Mouse (Mus musculus) natural killer cell, adult 2 months (primary cell): ENCODE data around the gene Prkg1.

ENCODE experiments used
- DNase-seq, 2 experiments: peaks; one replicate each; pipeline ENCODE4 v3.0.0; 2022; ENCODE audit warnings: low spot score in 2 of 2

The Prkg1 gene

DNA sequence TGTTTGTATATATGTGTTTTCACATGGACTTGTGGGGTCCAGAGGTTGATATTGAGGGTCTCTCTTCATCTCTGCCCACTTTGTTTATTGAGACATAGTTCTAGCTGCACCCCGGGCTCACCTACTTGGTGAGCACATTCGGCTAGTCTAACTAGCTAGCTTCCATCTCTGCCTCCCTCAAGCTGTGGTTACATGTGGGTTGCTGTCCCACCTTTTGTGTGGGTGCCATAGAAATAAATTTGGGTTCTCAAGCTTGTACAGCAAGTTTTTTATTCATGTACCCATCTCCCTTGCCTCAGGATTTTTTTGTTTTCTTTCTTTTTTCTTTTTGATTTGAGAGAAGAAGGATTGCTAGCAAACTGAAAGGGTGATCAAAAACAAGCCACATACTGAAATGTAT lies 617.4 kb downstream of the Prkg1 start:
- no peak for DNase-seq

DNA sequence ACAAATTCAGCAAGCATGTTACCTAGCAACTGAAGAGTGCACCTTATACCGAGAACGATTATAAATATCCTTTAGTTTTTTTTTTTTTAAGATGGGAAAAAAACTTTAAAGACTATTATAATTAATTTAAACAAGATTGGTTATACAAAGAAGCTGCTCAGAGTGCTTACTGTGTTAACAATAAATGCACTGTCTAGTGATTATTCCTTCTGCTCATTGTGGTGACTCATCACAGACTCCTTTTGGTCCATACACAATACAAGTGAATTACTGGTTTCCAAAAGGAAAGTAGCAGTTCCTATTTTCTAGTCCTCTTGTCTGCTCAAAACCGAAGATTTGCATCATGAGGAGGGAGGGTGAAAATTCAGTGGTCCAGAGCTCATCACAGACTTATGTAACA lies 618.7 kb downstream of the Prkg1 start:
- no peak for DNase-seq

DNA sequence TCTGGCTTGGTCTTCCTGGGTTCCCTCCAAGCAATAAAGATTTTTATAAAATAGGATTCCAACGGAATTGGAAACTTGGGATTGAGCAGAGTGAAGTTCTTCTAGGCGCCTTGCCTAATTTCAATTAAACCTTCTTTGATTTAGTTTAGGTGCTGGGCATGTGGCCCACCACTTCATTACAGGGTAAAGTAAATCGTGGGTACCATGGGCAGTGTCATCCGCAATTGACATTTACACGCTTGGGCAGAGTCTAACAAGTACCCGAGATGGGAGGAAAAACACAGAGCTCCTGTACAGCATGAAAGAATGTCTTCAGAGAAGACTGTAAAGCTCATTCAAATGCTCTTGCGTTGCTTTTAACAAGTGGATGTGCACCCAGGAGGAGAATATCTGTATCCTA lies 622.9 kb downstream of the Prkg1 start:
- DNase-seq: no peak

DNA sequence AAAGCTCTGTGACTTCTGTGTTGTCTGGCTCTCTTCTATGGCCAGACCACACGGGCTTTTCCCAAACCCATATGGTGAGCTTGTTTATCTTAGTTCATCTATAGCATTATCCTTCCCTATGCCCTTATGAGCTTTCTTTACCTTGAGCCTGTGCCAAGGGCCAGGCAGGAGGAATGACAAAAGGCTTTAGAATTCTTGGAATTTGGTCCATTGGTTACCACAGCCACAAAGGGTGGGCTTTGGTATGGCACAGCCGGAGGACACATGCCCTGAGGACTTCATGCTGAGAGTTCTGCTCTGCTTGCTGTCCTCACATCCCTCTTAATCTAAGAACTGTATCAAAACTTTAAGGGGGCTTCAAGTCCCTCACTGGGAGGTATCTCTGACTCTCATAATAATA lies 628.5 kb downstream of the Prkg1 start:
- no peak for DNase-seq

DNA sequence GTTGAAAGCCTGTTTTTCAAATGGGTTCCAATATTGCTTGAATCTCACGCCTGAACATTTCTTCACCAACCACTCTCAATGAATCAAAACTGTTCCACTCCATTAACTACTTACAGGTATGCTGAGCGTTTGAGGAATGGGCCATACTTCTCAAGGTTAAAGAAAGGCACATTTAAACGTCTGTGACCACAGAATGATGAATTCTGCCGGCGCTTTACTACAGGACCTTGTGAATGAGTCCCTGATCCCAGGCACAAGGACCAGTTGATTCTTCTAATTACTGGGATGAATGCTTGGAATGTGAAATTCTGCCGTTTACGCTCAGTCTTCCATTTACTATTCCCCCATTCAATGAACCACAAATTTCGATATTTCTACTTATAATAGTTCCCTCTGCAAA lies 632.2 kb downstream of the Prkg1 start:
- DNase-seq: no peak

DNA sequence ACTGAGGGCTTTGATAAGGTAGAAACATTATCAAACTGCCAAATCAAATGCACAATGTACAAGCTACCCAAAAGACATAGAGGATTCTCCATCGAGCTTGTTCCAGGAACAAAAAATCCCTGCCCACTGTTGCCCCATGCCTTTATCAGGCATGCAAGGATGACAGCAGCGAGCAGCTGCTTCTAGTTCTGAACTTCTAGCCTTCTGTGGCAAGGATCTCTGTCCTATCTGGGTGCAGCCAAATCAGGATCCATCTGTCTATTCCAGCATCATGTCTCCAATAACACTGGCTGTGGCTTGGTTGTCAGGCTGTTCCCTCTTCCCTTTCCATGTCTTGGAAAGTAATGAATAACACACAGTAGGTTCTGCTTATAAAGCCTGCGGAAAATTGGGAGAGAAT lies 640.2 kb downstream of the Prkg1 start:
- no peak for DNase-seq

DNA sequence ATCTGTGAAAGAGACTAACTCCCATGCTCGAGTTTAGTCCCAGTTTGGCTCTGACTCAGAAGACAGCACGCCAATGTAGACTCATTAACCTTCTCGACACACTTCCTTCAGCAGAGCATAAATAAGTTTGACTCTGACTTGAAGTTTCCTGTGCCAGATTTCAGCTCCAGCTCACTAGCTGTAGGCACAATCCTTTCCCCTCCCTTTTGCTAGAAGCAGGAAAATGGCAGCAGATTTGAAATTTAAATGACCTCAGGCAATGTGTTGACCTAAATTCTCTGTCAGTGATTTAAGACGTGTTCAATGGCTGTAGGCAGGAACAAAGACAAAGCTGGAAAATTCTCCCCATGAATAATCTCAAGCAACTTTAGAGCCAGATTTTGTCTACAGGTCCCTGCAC lies 650.1 kb downstream of the Prkg1 start:
- DNase-seq: no peak

DNA sequence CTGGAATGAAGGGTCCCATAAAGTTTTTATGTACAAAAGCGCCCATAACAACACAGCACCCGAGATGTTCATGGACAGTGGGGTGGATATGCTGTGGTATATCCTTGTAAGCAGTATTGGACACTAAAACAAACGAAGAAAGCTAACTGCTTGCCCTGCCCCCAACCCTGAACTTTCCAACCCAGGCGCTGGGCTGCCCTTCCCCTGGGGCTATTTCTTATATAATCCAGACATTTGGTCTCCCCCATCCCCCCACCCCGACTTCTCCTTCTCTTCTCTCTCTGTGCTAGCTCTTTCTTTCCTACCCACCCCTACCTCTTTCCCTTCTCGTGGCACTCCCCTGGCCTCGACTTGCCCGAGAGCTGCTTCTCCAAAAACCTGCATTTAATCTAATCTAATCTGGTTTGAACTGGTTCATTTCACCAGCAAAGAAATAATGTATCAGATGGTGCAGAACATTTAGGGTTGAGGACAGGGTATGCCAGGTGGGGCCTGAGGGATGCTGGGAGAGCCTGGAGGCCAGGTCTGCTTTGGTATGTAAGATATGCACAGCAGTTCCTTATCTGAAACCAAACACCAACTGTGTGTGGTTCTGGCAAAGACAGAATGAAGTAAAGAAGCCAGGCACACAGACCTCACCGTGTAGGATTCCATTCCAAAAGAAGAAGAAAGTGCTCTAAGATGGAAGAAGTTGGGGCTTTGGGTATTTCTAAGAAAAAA lies 657.8 kb downstream of the Prkg1 start:
- no peak for DNase-seq

DNA sequence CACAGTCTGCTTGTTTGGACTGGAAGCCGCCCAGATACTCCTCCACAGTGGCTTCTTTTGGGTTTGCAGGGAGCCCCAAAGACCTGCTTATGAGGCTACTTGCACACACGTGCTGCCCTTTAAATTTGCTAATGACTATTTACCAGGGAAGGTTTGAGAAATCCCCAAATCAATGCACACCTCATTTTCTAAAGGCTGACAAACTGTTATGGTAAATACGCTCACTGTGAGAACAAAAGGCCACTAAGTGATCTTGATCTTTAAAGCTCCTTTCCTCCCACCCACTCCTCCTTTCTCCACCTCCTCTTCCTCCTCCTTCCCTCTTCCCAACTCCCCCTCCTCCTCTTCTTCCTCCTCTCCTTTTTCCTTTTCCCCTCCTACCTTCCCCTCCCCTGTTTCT lies 658.8 kb downstream of the Prkg1 start:
- DNase-seq: no peak

DNA sequence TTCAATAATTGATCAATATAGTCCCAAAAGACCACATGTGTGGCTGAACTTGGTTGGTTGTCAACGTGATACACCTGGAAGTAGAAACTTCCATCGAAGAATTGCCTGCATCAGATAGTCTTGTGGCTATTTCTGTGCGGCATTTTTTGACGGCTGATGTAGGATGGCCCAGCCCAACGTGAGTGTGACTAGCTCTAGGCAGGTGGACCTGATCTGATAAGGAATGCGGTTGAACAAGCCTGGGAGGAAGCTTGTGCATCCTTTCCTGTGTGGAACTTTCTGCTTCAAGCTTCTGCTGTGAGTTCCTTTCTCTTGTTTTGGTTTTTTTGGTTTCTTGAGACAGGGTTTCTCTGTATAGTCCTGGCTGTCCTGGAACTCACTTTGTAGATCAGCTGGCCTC lies 660.1 kb downstream of the Prkg1 start:
- DNase-seq: no peak

DNA sequence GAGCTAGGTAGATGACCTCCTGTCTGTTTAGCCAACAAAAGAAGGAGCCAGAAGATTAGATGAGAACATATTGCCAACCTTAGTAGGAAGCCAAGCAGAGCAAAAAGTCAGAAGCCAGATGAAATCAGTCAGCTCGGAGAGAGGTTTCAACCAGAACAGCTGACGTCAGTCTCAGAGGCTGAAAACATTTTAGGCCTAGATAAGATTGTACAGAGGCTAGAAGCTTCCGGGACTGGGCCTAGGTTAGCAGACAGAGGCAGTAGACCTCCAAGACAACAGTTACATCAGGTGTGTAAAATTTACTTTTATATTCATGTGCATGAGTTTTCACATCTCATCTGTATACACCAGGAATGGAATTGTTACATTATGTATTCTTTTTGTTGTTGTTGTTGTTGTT lies 665.5 kb downstream of the Prkg1 start:
- DNase-seq: no peak

DNA sequence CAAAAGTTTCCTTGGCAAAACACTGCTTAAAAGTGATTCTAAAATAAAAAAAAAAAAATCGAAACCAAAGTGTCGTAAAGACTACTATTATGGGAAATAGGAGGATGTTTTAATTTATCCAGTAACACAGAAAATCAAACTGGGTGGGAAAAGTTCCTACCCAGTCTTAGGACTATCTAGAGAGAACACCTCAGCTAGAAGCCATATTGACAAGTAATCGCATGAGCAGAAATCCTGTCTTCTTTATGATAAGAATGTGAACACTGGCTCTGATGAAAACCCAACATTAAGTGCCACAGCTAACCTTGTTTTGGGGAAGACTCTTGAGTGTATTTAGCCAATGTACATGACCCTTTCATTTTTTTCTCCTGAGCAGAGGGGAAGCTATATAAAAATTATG lies 667.0 kb downstream of the Prkg1 start:
- DNase-seq: no peak

DNA sequence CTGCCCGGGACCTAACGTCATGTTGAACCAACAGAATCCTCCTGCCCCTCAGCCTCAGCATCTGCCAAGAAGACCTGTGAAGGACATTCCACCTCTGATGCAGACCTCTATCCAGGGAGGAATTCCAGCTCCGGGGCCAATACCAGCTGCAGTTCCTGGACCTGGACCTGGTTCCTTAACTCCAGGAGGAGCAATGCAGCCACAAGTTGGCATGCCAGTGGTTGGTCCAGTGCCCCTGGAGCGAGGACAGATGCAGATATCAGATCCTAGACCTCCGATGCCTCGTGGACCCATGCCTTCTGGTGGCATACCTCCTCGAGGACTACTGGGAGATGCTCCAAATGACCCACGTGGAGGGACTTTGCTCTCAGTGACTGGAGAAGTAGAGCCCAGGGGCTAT lies 681.1 kb downstream of the Prkg1 start:
- DNase-seq: no peak

DNA sequence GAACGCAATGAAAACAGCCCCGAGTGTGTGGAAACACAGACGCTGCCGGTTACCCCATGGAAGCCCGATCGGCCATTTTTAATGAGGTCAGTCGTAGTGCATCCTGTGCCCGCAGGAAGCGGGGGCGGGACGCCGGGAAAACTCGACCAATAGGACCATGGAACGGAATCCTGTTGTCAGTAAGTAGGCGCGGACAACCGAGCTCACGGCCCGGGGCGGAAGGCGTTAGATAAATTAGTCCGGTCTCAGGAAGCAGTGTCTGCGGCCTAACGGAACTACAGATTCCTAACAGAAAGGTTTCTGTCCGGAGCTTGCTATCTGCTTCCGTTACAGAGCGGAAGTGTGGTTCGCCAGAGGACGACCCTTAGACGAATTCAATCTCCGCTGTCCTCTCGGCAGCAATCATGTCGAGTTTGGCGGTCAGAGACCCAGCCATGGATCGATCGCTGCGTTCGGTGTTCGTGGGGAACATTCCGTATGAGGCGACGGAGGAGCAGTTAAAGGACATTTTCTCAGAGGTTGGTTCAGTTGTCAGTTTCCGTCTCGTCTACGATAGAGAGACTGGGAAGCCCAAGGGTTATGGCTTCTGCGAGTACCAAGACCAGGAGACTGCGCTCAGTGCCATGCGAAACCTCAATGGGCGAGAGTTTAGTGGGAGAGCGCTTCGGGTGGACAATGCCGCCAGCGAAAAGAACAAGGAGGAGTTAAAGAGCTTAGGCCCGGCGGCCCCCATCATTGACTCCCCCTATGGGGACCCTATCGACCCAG lies 682.0 kb downstream of the Prkg1 start, which contains the start of gene Cstf2t:
Gene Cstf2t (plus strand): TSS at position 176 of the 768 bp plus-strand sequence.
- DNase-seq: peak; percentile 99

DNA sequence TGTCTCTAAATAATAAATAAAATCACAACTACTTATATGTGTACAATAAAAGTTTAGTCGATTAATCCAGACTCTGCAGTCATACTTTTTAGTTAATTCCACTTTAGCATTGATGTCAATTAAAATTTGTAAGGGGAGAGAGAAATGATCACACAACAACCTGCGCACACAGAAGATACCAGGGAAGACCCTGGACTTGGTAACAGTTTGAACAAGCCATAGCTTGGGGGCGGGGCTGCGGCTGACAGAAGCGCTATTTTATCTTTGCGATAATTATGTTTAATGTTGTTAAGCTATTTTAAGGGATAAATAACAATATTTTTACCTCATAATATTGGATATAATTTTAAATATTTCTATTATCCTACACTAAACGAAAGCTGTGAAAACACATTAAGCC lies 682.6 kb downstream of the Prkg1 start:
- DNase-seq: no peak

DNA sequence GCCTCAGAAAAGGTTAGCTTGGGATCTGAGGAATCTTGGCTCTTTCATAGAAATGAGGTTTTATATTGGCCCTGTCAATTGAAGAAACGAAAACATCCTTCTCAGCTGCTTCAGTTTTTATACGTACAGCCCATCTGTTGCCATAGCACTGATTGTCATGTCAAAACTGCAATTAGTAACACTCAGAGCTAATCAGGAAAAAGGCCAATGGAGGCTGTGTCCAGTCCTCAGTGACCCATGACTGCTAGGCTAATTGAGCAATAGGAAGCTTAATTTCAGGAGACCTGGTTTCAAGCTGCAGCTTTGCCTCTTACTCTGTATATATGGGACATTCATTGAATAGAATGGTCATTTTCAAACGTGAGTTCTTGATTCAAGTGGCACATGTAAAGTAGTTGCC lies 686.6 kb downstream of the Prkg1 start:
- no peak for DNase-seq

DNA sequence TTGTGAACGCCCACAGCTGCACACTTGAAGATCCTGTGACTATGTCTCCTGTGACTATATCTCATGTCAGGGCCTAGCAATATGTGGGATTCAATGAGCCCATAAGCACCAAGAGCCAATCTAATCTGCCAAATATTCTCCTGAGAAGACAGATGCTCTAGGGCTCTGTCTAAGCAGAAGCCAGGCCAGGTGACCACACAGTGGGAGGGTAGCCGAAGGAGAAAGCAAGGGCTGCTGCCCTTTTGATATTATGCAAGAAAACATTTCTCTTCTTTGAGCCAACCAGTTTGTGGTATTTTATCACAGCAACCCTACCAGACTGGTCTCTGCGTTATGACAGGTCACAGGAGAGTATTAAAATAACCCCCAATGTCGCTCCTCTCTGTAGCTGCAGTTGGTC lies 688.7 kb downstream of the Prkg1 start:
- no peak for DNase-seq

DNA sequence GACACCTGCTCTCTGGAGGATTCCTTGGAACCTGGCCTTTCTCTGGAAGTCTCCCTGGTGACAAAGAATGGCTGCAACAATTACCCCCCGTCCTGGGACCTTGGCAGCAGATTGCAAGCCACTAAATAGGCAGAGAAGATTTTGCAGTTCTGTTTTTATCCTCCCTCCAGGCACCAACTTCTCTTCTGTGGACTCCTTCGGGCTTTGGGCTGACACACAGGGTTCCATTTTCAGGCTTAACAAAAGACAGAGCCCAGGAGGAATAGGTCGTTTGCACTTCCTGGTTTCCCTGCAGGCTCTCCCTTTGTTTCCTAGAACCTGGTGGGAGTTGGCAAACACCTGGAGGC lies 690.1 kb downstream of the Prkg1 start:
- DNase-seq: no peak

DNA sequence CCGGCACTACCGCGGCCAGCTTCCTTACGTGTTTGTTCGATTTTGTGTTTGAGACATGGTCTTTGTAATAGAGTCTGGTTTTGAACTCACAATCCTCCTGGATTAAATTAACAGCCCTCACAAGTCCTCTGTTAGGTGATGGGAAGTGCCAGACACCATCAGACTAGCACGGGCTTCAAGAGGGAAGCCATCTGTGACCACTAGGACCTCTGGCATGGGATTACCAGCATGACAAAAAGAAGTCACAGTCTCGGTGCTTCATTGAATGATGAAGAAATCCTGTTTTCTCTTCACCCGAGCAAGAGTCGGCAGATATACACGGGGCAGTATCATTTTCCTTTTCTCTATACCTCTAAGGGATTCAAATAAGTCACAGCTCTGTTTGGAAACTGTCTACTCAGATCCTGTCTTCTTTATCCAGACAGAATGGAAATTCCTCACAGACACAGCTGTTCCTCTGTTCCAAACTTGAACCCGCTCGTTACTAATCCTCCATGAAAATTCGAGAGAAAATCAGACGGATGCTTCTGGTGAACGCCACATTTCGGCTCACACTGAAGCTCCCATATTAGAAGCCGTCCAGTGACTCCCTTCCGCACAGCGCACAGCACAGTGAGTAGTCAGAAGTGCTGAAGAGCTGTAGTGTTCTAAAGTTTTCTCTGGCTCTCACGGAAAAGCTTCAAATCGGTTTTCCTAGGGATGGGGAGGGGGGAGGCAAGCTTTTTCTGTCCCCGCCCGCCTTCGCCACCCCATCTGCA lies 690.7 kb downstream of the Prkg1 start:
- no peak for DNase-seq

DNA sequence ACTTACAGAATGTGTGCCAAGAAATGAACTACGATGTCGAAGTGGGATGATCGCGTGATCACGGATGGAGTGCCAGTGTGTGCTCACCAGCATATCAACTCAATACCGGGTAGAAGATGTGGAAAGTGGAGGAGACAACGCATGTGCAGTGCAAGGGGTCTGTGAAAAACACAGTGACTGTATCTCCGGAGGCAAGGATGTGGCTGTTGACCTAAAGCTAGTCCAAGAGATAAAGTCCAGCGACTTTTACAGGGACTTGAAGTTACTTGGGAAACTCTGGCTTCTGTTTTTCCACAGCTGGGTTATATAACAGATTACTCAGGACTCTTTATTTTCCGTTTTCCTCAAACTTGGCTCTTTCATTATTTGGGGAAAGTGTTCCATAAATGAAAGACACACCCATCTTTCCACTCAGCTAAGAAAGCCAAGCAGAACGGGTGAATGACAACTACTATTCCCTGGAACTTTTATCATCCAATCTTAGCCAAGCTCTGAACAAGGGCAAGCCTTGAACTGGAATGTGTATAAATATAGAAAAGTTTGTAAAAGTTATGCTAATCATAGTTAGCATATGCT lies 699.5 kb downstream of the Prkg1 start:
- DNase-seq: no peak

DNA sequence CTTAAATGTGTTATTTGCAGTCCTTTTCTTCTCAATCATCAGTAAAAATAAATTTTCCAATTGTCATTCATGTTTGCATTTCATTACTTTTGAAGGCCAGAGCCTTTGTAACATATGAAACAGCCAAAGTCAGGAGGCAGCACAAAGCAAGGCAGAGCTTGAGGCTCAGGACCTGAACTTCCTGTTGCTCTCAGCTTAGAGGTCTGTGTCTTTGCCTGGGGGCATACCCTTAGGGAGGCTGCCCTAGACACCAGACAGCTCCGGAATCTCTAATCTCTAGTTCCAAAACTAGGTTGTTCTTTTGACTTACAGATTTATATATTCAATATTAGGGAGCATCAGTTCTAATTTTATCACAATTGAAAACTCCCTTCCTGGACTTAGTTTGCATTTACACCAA lies 700.1 kb downstream of the Prkg1 start:
- DNase-seq: no peak

DNA sequence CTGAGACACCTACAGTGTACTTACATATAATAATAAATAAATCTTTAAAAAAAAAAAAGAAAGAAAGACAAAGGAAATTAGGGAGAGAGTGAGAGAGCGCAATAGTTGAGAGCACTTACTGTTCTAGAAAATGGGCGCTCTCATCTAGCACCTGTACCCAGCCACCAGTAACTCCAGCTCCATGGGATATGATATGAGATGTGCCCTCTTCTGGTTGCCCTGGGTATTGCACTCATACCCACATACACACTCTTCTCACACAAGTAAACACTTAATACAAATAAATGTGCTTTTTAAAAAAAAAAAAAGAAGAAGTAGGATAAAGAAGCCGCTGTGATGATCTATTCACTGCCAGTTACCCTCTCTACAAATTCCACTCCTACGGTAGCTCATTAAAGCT lies 718.2 kb downstream of the Prkg1 start:
- no peak for DNase-seq
